In genomic region chr7:99268951-99269945, GRCm38 (mm10) we compare ENCODE assay signal across 8 mouse cellular contexts. TPM values are rescaled to one million over a fixed set of nuclear protein-coding genes. Genes with fewer than 3 reads are reported as not detected.
A peak's percentile ranks its signal among the peaks of the same experiment; 100 is the strongest.
DNase-seq lines count a peak whose midpoint lies in the region; ATAC-seq and TF ChIP-seq lines count a peak whose summit lies in the region.

No protein-coding gene starts in this region.

- ATAC-seq in CD4-positive, CD25-positive, alpha-beta regulatory T cell, adult 4 months = no peak
- ATAC-seq in heart, embryonic 14.5 days (ENCODE audit: insufficient number of reproducible peaks, insufficient read depth, low FRiP score, low read depth) = peak; percentile 36; the same call in 1 of the 2 replicates
- ATAC-seq in lung, embryonic 14.5 days (ENCODE audit: insufficient read depth) = peak; percentile 49

- H3K27me3 ChIP-seq in heart, embryonic 14.5 days (ENCODE audit: control insufficient read depth, insufficient read depth, low read length) = peaks cover 49% of the 10 kb centered on the region
- peaks cover 48% of the 10 kb centered on the region for H3K27me3 ChIP-seq in lung, embryonic 14.5 days (ENCODE audit: insufficient read depth, low read length)

- H3K4me3 ChIP-seq in heart, embryonic 14.5 days (ENCODE audit: control insufficient read depth in 1 of 2, insufficient read depth in 1 of 2, low read depth in 1 of 2, low read length in 2 of 2) = peak overlapping the region; percentile 52
- H3K4me3 ChIP-seq in lung, embryonic 14.5 days (ENCODE audit: low read depth, low read length) = peak overlapping the region; percentile 45

- no peaks in the 10 kb centered on the region for H3K9me3 ChIP-seq in heart, embryonic 14.5 days (ENCODE audit: control insufficient read depth, low read length)
- H3K9me3 ChIP-seq in lung, embryonic 14.5 days (ENCODE audit: low read depth, low read length) = no peaks in the 10 kb centered on the region

- 11% methylated on average over 42 of the region's 42 CpGs for WGBS in heart, embryonic 14.5 days
- WGBS in lung, embryonic 14.5 days = 7% methylated on average over 42 of the region's 42 CpGs

- DNase-seq in CD4-positive, CD25-positive, alpha-beta regulatory T cell, adult 2 months (ENCODE audit: low read depth, low spot score) = peak; percentile 40
- peak; percentile 30 to 49 for DNase-seq in right cerebral cortex, postnatal 10 days (ENCODE audit: low spot score in 2 of 2)
- DNase-seq in right cerebral cortex, postnatal 4 days = no peak
- peak; percentile 31 for DNase-seq in lung, embryonic 14.5 days
- peak; percentile 60 for DNase-seq in testis, postnatal 10 days (ENCODE audit: low spot score)
- DNase-seq in urinary bladder, postnatal 14 days (ENCODE audit: low spot score) = no peak

- no peaks in the 10 kb centered on the region for H3K36me3 ChIP-seq in heart, embryonic 14.5 days (ENCODE audit: control insufficient read depth, insufficient read depth, low read length)
- no peaks in the 10 kb centered on the region for H3K36me3 ChIP-seq in lung, embryonic 14.5 days (ENCODE audit: insufficient read depth)

- peak overlapping the region; percentile 92 for H3K4me2 ChIP-seq in heart, embryonic 14.5 days (ENCODE audit: low read length)
- H3K4me2 ChIP-seq in lung, embryonic 14.5 days = peak overlapping the region; percentile 77

- H3K4me1 ChIP-seq in heart, embryonic 14.5 days (ENCODE audit: control insufficient read depth in 2 of 2, insufficient read depth in 2 of 2, low read length in 2 of 2) = peaks cover 18 to 29% of the 10 kb centered on the region in 2 experiments
- no peaks in the 10 kb centered on the region for H3K4me1 ChIP-seq in lung, embryonic 14.5 days (ENCODE audit: insufficient read depth)

- TF ChIP-seq CTCF in lung, embryonic 14.5 days (IDR thresholded peaks at IDR 0.05; ENCODE audit: low read depth) = no peak

- peak overlapping the region; percentile 42 for H3K9ac ChIP-seq in heart, embryonic 14.5 days (ENCODE audit: low read length)
- no peak overlapping the region for H3K9ac ChIP-seq in lung, embryonic 14.5 days

- H3K27ac ChIP-seq in heart, embryonic 14.5 days (replicated peaks in 1 of 2; ENCODE audit: control insufficient read depth in 1 of 2, insufficient read depth in 1 of 2, low read depth in 2 of 2, low read length in 2 of 2) = no peak overlapping the region
- no peak overlapping the region for H3K27ac ChIP-seq in lung, embryonic 14.5 days (ENCODE audit: low read depth)

RNA-seq across cellular contexts. Expression of gene Map6, which starts 2.0 kb away (rescaled TPM):
- 1 to 10 TPM; 2.4 to 4.5 TPM for polyA plus RNA-seq in CD4-positive, CD25-positive, alpha-beta regulatory T cell, adult 4 months (2017; shearing (Covaris generic))
- 2.1 and 2.4 TPM in 2 replicates for polyA plus RNA-seq in heart, embryonic 14.5 days (2014; fragmentation: Nextera tagmentation; extraction: Ambion mirVana)
- polyA plus RNA-seq in lung, embryonic 14.5 days (2014; fragmentation: Nextera tagmentation; extraction: Ambion mirVana) = 1.2 and 2.0 TPM in 2 replicates

RNA-seq across cellular contexts. Expression of gene Mogat2, which starts 30.8 kb away (rescaled TPM):
- polyA plus RNA-seq in CD4-positive, CD25-positive, alpha-beta regulatory T cell, adult 4 months (2017; shearing (Covaris generic)) = not detected
- polyA plus RNA-seq in heart, embryonic 14.5 days (2014; fragmentation: Nextera tagmentation; extraction: Ambion mirVana) = 1.1 and 1.7 TPM in 2 replicates
- 1.4 and 1.6 TPM in 2 replicates for polyA plus RNA-seq in lung, embryonic 14.5 days (2014; fragmentation: Nextera tagmentation; extraction: Ambion mirVana)

Comparison
In these comparisons a context has a peak if more than half of its experiments do, and no peak if none do; other contexts are left out.
1. DNase-seq: peak in CD4-positive, CD25-positive, alpha-beta regulatory T cell, adult 2 months (single experiment), right cerebral cortex, postnatal 10 days (2 of 2), lung, embryonic 14.5 days (single experiment) and testis, postnatal 10 days (single experiment); none in right cerebral cortex, postnatal 4 days (single experiment) and urinary bladder, postnatal 14 days (single experiment).